ENCODE assay signal across 18 mouse cellular contexts in genomic region chr1:36259281-36259680, GRCm38 (mm10).
"Had no signal": no experiment of that assay in that cellular context is flagged by ENCODE, and none has a peak within 500 bp of the region (broad histone marks: within the 10 kb centered on the region; RNA-seq: fewer than 3 reads in every experiment).

No protein-coding gene starts in this region.

- H3K27ac ChIP-seq: liver, embryonic 12.5 days; liver, embryonic 14.5 days; lung, embryonic 15.5 days; midbrain, embryonic 12.5 days; neural tube, embryonic 13.5 days; neural tube, embryonic 15.5 days had no signal

- ATAC-seq: liver, embryonic 12.5 days; midbrain, embryonic 16.5 days had no signal

- H3K4me2 ChIP-seq: liver, embryonic 12.5 days; lung, embryonic 15.5 days; midbrain, embryonic 12.5 days; neural tube, embryonic 13.5 days; neural tube, embryonic 15.5 days had no signal

- H3K4me3 ChIP-seq: liver, embryonic 12.5 days; lung, embryonic 15.5 days; midbrain, embryonic 12.5 days; myocyte; neural tube, embryonic 13.5 days; neural tube, embryonic 15.5 days had no signal

- H3K9ac ChIP-seq: liver, embryonic 12.5 days; liver, embryonic 14.5 days; lung, embryonic 15.5 days; midbrain, embryonic 12.5 days; neural tube, embryonic 13.5 days; neural tube, embryonic 15.5 days had no signal

- DNase-seq: lung, adult 2 months; lung, postnatal 10 days; midbrain, embryonic 14.5 days; retina, postnatal 1 day; right cerebral cortex, adult 18-20 months; right cerebral cortex, postnatal 25 days; right cerebral cortex, postnatal 4 days; thymus, adult 18-20 months; thymus, postnatal 14 days; thymus, postnatal 36 days had no signal

- H3K36me3 ChIP-seq: liver, embryonic 12.5 days; lung, embryonic 15.5 days; midbrain, embryonic 12.5 days; neural tube, embryonic 13.5 days; neural tube, embryonic 15.5 days had no signal

- H3K9me3 ChIP-seq: lung, embryonic 15.5 days; neural tube, embryonic 13.5 days; neural tube, embryonic 15.5 days had no signal
